Mouse (Mus musculus) monocyte, adult 59 days (primary cell): ENCODE measurements around the gene Ppie. TPM values are rescaled to one million over a fixed set of nuclear protein-coding genes. Genes with fewer than 3 reads are reported as not detected.

Experiments
- total RNA-seq, 2 experiments: library from RNA; stranded (reverse); gene quantifications; one replicate each; pipeline ENCODE4 v1.2.4; 2023

Ppie gene
- 10 to 100 TPM; 29.1 to 32.4 TPM for total RNA-seq

DNA sequence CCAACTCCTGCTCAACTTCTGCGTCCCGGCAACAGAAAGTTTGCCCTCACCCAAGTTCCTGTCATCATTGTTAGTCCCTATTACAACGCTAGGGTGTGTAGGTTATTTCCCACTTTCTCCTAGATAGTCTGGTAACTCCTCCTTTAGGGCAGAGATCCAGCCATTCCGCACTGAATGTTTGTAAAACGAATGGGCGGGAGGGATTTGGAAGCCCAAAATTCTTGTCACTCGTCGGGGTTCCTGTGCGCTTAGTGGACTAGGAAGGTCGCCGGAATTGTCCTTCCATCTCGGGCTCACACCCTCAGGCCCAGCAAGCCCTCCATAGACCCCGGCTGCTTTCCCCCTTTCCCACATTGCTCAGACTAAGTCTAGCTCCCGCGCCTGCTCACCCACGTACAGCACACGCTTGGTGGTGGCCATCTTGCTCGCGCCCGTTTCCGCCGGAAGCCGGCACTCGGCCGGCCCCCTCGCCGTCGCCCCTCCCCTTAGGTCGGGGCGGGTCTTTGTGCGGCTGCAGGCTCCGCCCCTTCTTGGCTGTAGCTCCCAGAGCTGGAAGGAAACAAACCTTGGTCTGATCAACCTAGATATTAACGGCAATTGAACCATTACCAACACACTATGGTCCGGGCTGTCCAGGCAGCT, at the start of gene Ppie:
TSS of gene Ppie (minus strand) at position 439 of the 642 bp plus-strand sequence.

GRCm38 (mm10) chr4:123182328-123183238, 42.8 kb upstream of the Ppie start, which contains the start of gene Hpcal4:
Gene Hpcal4 (plus strand): TSS chr4:123183227.

DNA sequence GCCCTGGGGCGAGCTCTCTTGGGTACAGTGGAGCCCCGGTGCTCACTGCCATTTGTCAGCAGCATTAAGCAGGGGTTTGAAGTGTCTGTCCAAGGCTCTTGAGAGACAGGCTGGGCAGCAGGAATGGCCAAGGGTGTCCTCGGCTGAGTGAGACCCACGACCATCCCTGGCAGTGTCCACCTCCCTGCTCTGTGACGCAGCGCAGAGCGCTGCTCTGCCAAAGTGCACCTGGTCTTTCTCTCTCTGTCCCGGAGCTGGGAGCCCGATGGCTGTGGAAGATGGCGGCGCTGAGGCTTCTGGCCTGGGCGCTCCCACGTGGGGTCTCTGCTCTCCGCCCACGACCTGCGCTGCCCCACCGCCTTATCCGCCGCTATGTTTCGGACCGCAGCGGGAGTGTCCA, 23.7 kb downstream of the Ppie start, which contains the start of gene Oxct2b:
TSS of gene Oxct2b (plus strand) at position 256 of the 400 bp plus-strand sequence.

GRCm38 (mm10) chr4:123104651-123105450, 34.9 kb downstream of the Ppie start, which contains the start of gene Bmp8b:
Gene Bmp8b (plus strand): TSS chr4:123105165.

Other genes starting within 250 kb of the Ppie start
- 1 to 10 TPM; 1.7 to 2.5 TPM for gene Mfsd2a, start 178.8 kb downstream of the Ppie start, total RNA-seq
- gene Mycl, start 144.3 kb downstream of the Ppie start, total RNA-seq, result 1 to 10 TPM; 6.7 to 8.3 TPM
- 10 to 100 TPM; 13.1 to 13.5 TPM for gene Trit1, start 123.4 kb downstream of the Ppie start, total RNA-seq
- not detected for gene Bmp8b, start 34.8 kb downstream of the Ppie start, total RNA-seq
- gene Oxct2b, start 23.7 kb downstream of the Ppie start, total RNA-seq, result not detected
- gene Hpcal4, start 43.3 kb upstream of the Ppie start, total RNA-seq, result not detected
- gene Nt5c1a, start 61.6 kb upstream of the Ppie start, total RNA-seq, result not detected
- gene Heyl, start 93.6 kb upstream of the Ppie start, total RNA-seq, result not detected
- gene Pabpc4, start 122.4 kb upstream of the Ppie start, total RNA-seq, result 10 to 100 TPM; 31.3 to 31.4 TPM
- gene Oxct2a, start 183.7 kb upstream of the Ppie start, total RNA-seq, result under 1 TPM in 1 of 2 experiments, not detected in 1; 0.49 TPM
- gene Bmp8a, start 203.3 kb upstream of the Ppie start, total RNA-seq, result under 1 TPM; 0.21 to 0.55 TPM